Mouse (Mus musculus) neural tube, embryonic 14.5 days (tissue): ENCODE measurements around the gene Olfr228. TPM values are rescaled to one million over a fixed set of nuclear protein-coding genes. Genes with fewer than 3 reads are reported as not detected.
"Not testable (repeated sequence)": the region's sequence is repeated elsewhere in the genome, so short reads cannot be mapped to it uniquely, and the experiment has no call there.

Experiments used
- ATAC-seq: fragments of 200-750 bp; cut with Nextera tagmentation; 2 replicates; pipeline ENCODE4 v1.8.0; 2017; ENCODE audit warnings: low read depth, mild to moderate bottlenecking, moderate TSS enrichment, moderate library complexity
- H3K27ac ChIP-seq: fragments of 300-500 bp; sonication (generic); 2 replicates; pipeline ENCODE4 v1.5.1; 2014; ENCODE audit warnings: low read depth, mild to moderate bottlenecking, control low read depth, low read length, moderate library complexity, mixed read lengths
- H3K27me3 ChIP-seq: fragments of 300-500 bp; sonication (generic); 2 replicates; pipeline ENCODE4 v1.6.1; 2014; ENCODE audit warnings: low read length; ENCODE audit not compliant: control insufficient read depth, insufficient read depth
- H3K36me3 ChIP-seq: fragments of 300-500 bp; sonication (generic); 2 replicates; pipeline ENCODE4 v1.6.1; 2014; ENCODE audit warnings: low read length, mixed read lengths; ENCODE audit not compliant: control insufficient read depth, insufficient read depth
- H3K4me1 ChIP-seq: fragments of 300-500 bp; sonication (generic); 2 replicates; pipeline ENCODE4 v1.6.1; 2014; ENCODE audit warnings: low read length; ENCODE audit not compliant: control insufficient read depth, insufficient read depth
- H3K4me2 ChIP-seq: fragments of 300-500 bp; sonication (generic); 2 replicates; pipeline ENCODE4 v1.6.1; 2014; ENCODE audit warnings: mild to moderate bottlenecking, low read depth, low read length, control low read depth
- H3K4me3 ChIP-seq: fragments of 300-500 bp; sonication (generic); 2 replicates; pipeline ENCODE4 v1.5.1; 2014; ENCODE audit warnings: low read depth, low read length, control low read depth, mixed read lengths
- H3K9ac ChIP-seq: fragments of 300-500 bp; sonication (generic); replicated peaks from 2 replicates; pipeline ENCODE4 v1.6.1; 2014; ENCODE audit warnings: low read depth, mild to moderate bottlenecking, control low read depth, low read length, mixed read lengths
- H3K9me3 ChIP-seq: fragments of 300-500 bp; sonication (generic); 2 replicates; pipeline ENCODE4 v1.6.1; 2016; ENCODE audit warnings: low read length; ENCODE audit not compliant: control insufficient read depth
- WGBS: fragments of 180-500 bp; shearing (Covaris S2); extraction: QIAGEN DNeasy Blood & Tissue Kit; methylation state at CpG from one replicate; pipeline ENCODE4 v1.1.7; 2014; 5-methylcytosine and 5-hydroxymethylcytosine counted together
- polyA plus RNA-seq: library from polyadenylated mRNA; unstranded; fragments of >200 nt; fragmentation: Nextera tagmentation; extraction: Ambion mirVana; gene quantifications from 2 replicates; pipeline ENCODE4 v1.2.1, GENCODE M21; 2014

Gene Olfr228
- not detected in 2 replicates for polyA plus RNA-seq

GRCm38 (mm10) chr2:86487286-86487685 is at the start of gene Olfr228:
TSS of gene Olfr228 (minus strand) at chr2:86487386.
- no peaks in the 10 kb centered on the region for H3K9me3 ChIP-seq
- no peak within 1 kb of the TSS for H3K4me2 ChIP-seq
- WGBS = 38% methylated on average over 1 of the region's 1 CpGs
- H3K4me1 ChIP-seq = no peaks in the 10 kb centered on the region
- no peak within 1 kb of the TSS for H3K9ac ChIP-seq
- ATAC-seq = no peak
- H3K27me3 ChIP-seq = no peaks in the 10 kb centered on the region
- no peaks in the 10 kb centered on the region for H3K36me3 ChIP-seq
- no peak within 1 kb of the TSS for H3K4me3 ChIP-seq
- H3K27ac ChIP-seq = no peak within 1 kb of the TSS

DNA sequence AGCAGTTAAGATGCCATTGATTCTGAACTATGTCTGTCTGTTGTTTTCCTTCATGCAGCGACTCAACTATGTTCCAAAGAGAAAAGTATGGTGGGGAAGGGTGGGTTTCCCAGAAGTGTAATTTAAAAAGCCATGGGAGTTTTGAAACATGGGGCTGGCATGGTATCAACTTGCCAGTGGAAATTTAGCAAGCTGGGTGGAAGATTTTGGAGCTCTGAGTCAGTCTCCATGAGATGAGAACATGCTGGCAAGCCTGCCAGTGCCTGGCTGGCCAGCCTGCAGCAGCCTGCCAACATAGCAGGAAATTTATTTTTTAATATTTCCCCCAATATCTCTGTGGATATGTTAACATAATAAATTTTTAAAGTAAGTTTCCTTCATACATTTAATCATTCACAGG is 43.8 kb upstream of the Olfr228 start:
- Histone ChIP-seq H3K4me1 (no peaks in the 10 kb centered on the region), H3K9ac (no peak overlapping the region), H3K27me3 (no peaks in the 10 kb centered on the region), H3K9me3 (no peaks in the 10 kb centered on the region), H3K4me2 (no peak overlapping the region), H3K4me3 (no peak overlapping the region), H3K27ac (no peak overlapping the region), H3K36me3 (no peaks in the 10 kb centered on the region)
- ATAC-seq = no peak
- 80% methylated on average over 1 of the region's 1 CpGs for WGBS

DNA sequence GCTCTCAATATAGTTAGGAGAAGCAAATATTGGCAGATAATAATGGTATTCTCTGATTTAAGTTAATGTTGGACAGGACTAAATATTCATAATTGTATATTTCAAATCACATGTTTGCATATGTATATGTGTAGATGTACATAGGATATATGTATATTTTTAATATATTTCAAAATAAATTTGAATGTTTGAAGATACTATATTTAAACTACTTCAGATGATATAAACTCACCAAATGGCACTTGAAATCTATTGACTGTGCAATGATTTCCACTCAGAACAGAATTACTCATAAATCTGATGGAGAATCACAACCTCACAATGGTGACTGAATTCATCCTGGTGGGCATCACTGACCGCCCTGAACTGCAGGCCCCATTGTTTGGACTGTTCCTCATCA is 21.0 kb upstream of the Olfr228 start, which contains the start of gene Olfr1076:
Gene Olfr1076 (plus strand): TSS at position 301 of the 400 bp plus-strand sequence.
- no peak within 1 kb of the TSS for H3K9ac ChIP-seq
- WGBS = 84% methylated on average over 1 of the region's 1 CpGs
- no peak for ATAC-seq
- no peaks in the 10 kb centered on the region for H3K9me3 ChIP-seq
- H3K27me3 ChIP-seq = no peaks in the 10 kb centered on the region
- no peaks in the 10 kb centered on the region for H3K4me1 ChIP-seq
- no peak within 1 kb of the TSS for H3K27ac ChIP-seq
- no peak within 1 kb of the TSS for H3K4me3 ChIP-seq
- no peak within 1 kb of the TSS for H3K4me2 ChIP-seq
- no peaks in the 10 kb centered on the region for H3K36me3 ChIP-seq

GRCm38 (mm10) chr2:86464442-86465109 is 22.6 kb downstream of the Olfr228 start:
- peak; percentile 44 for ATAC-seq

DNA sequence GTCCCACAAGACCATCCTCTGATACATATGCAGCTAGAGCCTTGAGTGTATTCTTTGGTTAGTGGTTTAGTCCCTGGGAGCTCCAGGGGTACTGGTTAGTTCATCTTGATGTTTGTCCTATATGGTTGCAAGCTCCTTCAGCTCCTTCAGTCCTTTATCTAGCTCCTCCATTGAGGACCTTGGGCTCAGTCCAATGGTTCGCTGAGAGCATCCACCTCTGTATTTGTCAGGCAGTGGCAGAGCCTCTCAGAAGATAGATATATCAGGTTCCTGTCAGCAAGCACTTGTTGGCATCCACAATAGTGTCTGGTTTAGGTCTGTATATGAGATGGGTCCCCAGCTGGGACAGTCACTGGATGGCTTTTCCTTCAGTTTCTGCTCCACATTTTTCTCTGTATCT is 26.8 kb downstream of the Olfr228 start:
- no peaks in the 10 kb centered on the region for H3K4me1 ChIP-seq
- 86% methylated on average over 1 of the region's 1 CpGs for WGBS
- H3K27me3 ChIP-seq = no peaks in the 10 kb centered on the region
- H3K36me3 ChIP-seq = no peaks in the 10 kb centered on the region
- H3K9ac ChIP-seq = no peak overlapping the region
- ATAC-seq = no peak
- H3K27ac ChIP-seq = no peak overlapping the region
- no peak overlapping the region for H3K4me2 ChIP-seq
- H3K4me3 ChIP-seq = no peak overlapping the region
- H3K9me3 ChIP-seq = no peaks in the 10 kb centered on the region

More at GRCm38 (mm10) chr2:86464442-86465109, 22.6 kb downstream of the Olfr228 start:
- H3K4me2 ChIP-seq = no peak overlapping the region
- H3K9me3 ChIP-seq = no peaks in the 10 kb centered on the region
- no peaks in the 10 kb centered on the region for H3K36me3 ChIP-seq
- H3K4me3 ChIP-seq = no peak overlapping the region
- no peaks in the 10 kb centered on the region for H3K27me3 ChIP-seq
- H3K4me1 ChIP-seq = no peaks in the 10 kb centered on the region
- 39% methylated on average over 10 of the region's 10 CpGs for WGBS
- no peak overlapping the region for H3K27ac ChIP-seq
- H3K9ac ChIP-seq = no peak overlapping the region

- no peak for ATAC-seq
- H3K9ac ChIP-seq = no peak within 1 kb of the TSS
- H3K4me2 ChIP-seq = no peak within 1 kb of the TSS
- no peak within 1 kb of the TSS for H3K4me3 ChIP-seq
- H3K9me3 ChIP-seq = no peaks in the 10 kb centered on the region
- H3K4me1 ChIP-seq = no peaks in the 10 kb centered on the region
- H3K27ac ChIP-seq = no peak within 1 kb of the TSS
- 84% methylated on average over 1 of the region's 1 CpGs for WGBS
- H3K36me3 ChIP-seq = no peaks in the 10 kb centered on the region
- no peaks in the 10 kb centered on the region for H3K27me3 ChIP-seq
Measured at GRCm38 (mm10) chr2:86456169-86456568, 31.0 kb downstream of the Olfr228 start, which contains the start of gene Olfr1066. TSS of gene Olfr1066 (minus strand) at chr2:86456269.

DNA sequence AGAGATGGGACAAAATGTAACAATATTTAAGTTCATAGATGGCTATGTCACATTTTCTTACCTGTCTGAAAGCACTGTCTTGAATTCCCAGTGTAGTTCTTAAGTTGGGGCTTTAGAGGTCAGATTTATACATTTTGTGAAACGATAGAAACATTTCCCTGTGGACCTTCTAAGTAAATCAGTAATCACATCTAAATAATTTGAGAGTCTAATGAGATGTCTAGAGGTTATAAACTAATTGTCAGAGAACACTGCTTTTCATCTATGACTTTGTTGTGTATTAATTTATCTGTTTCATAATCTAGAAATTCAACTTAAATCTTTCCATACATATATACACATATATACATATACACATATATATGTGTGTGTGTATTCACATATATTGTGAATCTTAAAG is 36.7 kb downstream of the Olfr228 start, which contains the start of gene Olfr1065:
Gene Olfr1065 (minus strand): TSS at position 101 of the 400 bp plus-strand sequence.
- not testable (repeated sequence) for H3K4me1 ChIP-seq, H3K9ac ChIP-seq, H3K4me2 ChIP-seq, H3K27me3 ChIP-seq, ATAC-seq, H3K36me3 ChIP-seq, H3K4me3 ChIP-seq, H3K9me3 ChIP-seq, H3K27ac ChIP-seq
- no CpG with 5 or more reads among the region's 1 CpGs for WGBS

DNA sequence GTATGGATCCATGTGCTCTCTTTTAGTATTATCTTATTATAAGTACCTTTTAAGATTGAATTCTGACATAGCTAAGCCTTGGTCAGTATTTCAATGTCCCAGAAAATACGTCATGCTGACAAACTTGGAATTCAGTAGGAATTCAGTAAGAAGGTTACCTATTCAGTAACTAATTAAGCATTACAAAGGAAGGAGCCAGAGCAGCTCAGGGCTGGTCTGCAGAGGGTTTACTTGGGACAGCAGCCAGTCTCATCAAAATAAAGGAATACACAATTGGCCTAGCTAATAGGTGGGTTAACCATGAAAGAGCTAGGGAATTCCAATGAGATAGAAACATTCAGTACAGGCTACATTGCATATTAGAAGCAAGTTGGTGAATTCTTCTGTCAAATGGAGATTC is 45.1 kb downstream of the Olfr228 start:
- H3K9me3 ChIP-seq, H3K4me3 ChIP-seq, H3K27me3 ChIP-seq, ATAC-seq, H3K4me2 ChIP-seq, H3K36me3 ChIP-seq, H3K27ac ChIP-seq, H3K9ac ChIP-seq, H3K4me1 ChIP-seq: not testable (repeated sequence)
- 61% methylated on average over 1 of the region's 1 CpGs for WGBS
